Mouse (Mus musculus) retina, postnatal 1 day (tissue): ENCODE results near the gene Foxf1.

Experiments
- DNase-seq: peaks from one replicate; pipeline ENCODE4 v3.0.0-alpha.2; 2012

Foxf1 gene

DNA sequence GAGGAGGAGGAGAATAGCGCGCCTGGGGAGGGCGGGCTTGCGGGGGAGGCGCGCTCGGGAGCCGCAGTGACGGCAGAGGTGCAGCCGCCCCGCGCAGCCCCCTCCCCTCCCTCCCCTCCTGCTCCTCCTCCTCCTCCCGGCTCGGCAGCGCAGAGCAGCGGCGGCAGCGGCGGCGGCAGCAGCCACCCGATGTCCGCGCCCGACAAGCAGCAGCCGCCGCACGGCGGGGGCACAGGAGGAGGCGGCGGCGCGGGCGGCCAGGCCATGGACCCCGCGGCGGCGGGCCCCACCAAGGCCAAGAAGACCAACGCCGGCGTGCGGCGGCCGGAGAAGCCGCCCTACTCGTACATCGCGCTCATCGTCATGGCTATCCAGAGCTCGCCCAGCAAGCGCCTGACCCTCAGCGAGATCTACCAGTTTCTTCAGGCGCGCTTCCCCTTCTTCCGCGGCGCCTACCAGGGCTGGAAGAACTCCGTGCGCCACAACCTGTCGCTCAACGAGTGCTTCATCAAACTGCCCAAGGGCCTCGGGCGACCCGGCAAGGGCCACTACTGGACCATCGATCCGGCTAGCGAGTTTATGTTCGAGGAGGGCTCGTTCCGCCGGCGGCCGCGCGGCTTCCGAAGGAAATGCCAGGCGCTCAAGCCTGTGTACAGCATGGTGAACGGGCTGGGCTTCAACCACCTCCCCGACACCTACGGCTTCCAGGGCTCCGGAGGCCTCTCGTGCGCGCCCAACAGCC is at the start of gene Foxf1:
Gene Foxf1, plus strand, starts transcription at position 177 of the 742 bp plus-strand sequence.
- peak; percentile 68 for DNase-seq

DNA sequence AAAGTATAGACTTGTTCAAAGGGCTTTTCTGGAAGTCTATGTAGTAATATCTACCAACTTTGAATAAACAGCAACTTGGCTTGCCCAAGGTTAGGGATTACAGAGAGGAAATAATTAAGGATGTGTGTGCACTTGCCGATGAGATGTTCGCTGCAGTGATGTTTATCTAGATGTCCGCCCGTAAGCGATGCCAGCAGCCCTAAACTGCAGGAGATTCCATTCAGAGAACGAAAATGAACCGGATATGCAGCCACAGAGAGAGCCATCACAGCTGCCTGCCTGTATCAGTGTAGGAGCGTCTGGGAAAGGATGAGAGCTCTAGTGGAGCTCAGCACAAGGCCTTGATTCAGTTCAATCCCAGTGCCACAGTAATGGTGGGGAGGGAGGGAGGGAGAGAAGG is 48.6 kb upstream of the Foxf1 start:
- DNase-seq: no peak

DNA sequence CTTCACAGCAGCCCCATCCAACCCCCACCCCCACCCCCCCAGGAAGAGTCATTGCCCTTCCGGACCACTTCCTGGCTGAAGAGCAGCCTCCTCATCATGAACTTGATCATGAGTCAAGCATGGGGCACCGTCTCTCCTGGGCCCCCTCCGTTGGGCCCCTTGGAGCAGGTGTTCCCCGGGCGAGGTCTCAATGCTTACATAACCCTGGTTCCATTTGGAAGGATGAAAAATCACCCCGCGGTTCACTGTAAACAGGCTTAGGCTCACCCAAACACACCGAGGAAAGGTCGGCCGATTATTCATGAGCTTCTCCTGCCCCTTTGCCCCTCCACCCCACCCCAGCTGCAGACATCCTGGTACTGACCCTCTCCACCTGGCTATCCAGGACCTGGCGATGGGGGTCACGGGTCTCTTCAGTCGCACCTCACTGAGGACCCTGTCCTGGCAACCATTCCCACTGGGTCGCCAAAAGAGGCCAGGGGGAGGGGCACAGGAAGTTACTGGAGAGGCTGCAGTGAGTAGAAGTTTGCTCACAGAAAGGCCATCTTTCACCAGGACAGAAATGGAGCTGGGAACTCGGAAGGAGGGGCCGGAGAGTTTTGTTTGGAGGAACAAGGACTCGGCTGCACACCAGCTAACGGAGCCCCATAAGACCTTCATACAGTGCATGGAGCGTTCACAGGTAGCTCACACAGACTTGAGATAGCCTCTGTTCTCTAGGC is 40.3 kb upstream of the Foxf1 start:
- DNase-seq: no peak

DNA sequence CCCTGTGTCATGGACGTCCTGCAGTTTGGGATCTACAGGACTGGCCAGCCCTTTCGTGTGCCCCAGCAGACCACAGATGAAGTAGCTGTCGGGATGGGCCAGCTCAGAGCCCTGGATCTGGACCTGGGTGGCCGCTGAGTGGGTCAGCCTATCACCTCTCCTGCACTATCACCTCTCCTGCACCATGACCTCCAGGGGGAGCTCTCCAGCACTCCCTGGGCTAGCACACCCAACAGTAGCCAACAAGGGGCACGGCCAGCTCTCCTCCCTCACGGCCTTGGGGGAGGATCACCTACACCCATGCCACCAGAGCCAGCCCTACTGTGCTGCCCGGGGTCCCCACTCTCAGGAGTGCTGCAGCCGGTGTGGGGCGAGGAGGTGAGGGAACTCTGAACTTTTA is 36.7 kb upstream of the Foxf1 start:
- DNase-seq: no peak

DNA sequence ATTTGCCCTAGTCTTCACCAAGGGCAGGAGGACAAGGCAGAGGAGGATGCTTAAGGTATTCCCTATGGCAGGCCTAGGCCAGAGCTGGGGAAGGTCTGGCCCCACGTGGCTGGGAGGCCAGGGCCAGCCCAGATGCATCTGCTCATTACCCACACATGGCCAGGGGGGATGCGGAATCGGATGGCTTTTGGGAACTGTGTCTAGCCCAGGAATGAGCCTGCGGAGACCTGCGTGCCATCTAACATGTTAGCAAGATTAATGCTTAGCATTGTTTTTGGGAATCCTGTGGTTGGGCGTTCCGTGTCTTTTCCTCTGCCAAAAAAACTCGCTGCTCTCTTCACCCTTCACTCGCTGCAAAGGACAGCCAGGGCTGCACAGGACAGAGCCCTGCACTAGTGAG is 26.1 kb upstream of the Foxf1 start:
- DNase-seq: no peak

DNA sequence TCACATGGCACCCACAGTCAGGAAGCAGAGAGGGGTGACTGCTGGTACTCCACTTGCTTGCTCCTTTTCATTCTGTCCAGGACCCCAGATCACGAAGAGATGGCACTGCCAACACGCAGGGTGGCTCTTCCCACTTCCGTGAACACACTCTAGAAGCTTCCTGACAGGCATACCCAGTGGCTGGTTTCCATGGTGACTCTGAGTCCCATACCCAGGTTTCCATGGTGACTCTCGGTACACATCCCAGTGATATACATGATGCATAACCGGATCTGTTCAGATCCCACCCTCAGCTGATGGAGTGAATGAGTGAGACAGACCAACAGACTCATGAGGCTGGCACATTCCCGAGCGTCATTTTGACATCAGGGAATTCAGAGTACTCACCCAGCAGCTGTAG is 25.1 kb upstream of the Foxf1 start:
- no peak for DNase-seq

DNA sequence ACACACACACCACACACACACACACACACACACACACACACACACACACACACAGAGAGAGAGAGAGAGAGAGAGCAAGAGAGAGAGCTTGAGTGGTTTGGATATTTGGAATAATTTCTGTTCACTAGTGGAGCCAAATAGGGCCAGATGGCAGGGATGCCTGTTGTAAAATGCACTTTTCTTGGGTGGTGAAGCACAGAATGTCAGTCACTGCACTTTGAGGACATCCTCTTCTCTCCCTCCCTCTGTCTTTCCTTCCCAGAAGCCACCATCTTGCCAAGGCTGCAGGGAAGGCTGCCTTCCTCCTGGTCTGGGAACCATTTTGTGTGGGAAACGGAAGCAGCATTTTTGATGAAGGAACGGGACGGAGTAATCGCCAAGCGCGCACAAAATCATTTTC is 21.7 kb upstream of the Foxf1 start:
- DNase-seq: no peak

DNA sequence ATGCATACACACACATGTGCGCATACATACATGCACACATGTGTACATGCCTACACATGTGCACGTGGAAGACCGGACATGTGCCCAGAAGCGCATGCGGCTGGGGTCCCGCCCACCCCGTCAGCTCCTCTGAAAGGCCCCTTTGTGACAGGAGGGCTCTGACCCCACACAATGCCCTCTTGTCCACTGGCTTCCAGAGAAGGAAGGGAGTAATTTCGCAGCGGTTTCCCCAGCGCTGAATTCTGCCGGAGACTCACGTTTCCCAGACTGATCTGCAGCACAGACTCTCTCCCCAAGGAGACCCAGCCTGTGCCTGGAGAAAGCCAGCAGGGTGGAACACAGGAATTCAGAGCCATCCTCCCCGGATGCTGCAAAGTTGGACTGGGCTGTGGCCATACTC is 20.5 kb upstream of the Foxf1 start:
- peak; percentile 79 for DNase-seq

DNA sequence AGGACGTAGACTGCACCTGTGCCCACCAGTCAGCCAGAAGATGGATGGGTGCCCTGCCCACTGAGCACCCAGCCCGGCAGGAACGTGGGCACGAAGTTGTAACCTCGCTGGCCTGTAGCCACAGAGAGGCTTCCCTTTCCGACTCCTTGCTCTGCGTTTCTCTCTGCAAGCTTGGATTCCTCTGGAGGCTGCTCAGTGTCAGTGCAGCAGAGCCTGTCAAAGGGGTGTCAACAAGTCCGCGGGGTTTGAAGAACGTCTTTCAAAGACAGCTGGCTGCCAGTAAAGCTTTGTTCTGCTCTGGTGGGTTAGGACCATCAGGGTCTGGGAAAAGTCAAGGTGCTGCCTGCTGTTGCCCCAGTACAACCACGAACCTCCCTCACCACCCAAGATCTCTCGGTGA is 12.7 kb upstream of the Foxf1 start:
- DNase-seq: peak; percentile 71

DNA sequence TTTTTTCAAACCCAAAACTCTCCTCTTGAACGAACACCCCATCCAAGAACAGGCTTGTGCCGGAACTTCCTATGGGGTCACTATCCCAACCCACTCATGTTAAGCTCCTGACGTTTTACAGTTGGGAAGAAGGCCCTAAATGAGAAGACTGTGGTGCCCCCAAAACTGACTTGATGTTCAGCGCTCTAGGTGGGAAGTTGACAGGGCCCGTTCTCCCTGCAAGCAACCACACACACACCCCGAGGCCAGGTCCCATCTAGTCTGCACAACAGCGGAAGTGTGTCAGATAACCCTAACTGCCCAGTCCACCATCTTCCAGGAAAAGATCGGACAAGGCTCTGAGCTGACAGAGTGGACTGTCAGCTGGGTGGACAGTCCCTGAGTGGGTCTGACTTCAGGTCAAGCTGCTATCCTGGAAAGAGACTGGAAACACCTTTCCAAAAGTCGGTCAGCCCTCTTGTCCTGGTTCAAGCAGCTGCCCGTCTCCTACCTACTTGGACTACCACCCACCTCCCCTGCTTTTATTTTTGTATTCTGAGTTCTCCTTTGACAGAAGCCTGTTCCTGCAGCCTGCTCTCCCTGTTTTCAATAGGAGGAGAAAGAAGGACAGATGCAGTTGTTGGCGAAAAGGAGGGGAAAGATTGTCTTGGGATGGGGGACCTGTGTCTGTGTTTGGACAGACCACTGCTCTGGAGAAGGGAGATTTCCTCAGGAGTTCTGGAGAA is 11.6 kb upstream of the Foxf1 start:
- no peak for DNase-seq

DNA sequence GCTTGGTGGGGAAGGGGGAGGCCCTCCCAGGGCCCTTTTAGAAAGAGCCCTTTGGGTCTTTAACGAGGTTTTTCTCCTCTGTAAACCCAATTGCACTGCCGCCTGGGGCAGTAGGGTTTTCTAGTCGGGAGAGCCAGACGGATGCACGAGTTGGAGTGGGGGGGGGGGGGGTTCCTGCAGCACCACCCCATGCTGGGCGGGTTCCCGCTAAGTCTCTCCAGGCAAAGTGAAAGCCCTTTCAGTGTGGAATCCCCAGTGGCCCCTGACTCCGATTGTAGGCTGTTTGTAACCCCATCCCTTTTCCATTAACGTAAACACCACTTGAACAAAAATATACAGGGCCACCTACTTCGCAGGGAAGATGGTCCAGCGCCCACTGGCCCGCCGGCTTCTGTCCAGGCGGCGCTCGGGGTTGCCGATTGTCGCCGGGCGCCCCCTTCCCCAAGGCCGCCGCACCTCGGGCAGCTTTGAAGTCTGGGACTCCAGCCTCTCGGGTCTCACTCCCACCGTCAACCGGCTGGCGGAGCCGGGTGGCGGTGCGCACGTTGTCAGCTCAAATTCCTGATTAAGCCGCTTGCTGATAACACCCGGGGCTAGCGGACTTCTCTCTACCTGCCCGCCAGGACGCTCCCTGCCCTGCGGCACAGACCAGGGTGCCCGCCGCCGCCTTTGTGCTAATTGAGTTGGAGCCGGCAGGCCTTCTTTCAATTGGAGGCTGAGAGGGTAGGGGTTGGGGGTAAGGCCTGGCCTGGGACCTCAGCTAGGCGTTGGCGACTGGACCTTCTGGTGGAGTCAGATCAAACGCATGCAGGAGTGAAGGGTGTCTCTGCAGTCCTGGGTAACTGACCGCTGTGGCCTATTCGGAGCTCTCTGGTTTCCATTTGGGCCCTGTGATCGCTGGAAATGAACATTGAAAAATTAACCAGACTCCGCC is 10.7 kb upstream of the Foxf1 start:
- DNase-seq: no peak

DNA sequence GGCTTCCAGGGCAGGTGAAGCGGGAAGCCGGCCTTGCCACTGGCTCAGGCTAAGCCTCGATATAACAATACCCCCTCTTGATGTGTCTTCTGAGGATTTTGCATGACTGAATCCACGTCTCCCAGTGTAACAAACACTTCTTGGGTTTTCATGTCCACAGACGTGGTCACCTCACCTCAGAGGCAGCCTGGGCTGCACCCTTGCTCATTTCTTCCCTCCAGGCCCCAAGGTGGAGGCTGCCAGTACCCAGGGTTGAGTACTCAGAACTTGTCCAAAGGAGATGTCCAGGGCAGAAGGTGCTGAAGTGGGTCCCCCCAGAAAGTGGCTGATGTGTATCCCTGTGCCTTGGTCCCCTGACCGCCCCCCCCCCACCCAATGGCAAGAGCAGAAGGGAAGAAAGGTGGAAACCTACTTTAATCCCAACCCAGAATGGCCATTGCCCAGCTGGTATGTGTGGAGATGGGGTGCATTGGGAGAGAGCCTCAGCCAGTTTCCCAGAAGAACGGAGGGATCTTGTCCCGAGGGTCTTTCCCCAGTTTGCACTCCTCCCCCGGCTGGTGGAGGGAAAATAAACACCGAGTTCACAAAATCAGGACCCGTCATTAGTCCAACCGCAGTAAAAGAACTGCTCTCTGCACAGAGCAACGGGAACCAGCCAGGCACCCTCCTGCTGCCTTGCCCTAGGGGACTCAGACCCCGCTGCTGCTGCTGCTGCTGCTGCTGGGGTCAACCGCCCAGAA is 9.9 kb upstream of the Foxf1 start:
- no peak for DNase-seq

DNA sequence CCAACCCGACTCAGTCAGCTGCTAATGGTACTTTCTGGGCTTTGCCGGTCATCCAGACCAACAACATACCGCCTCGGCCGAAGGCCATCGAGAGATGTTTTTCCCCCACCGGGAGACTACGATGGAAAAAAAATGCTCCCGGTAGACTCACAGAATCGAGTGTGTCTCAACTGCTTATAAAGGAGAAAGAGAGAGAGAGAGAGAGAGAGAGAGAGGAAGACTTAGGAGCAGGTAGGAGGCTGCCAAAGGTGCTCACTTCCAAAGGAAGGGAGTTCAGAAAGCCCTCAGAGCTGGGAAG is 9.4 kb upstream of the Foxf1 start:
- DNase-seq: no peak

DNA sequence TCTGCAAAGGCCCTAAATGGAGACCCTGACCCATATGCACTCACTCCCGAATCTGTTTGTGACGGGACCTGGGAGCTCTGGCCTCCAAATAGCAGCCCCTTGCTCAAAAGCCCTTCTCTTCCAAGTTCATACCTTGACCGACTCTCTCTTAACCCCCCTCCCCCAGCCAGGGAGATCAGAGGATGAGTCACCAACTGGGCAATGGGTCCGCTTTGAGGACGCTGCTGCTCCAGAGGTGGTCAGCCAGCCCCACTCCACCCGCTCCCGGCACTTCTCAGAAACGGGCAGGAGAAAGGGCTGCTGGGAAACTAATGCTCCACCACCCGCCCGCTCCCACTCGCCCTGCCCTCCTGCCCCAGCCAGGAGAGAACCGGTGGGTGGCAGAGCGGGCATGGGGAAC is 8.2 kb upstream of the Foxf1 start:
- no peak for DNase-seq

DNA sequence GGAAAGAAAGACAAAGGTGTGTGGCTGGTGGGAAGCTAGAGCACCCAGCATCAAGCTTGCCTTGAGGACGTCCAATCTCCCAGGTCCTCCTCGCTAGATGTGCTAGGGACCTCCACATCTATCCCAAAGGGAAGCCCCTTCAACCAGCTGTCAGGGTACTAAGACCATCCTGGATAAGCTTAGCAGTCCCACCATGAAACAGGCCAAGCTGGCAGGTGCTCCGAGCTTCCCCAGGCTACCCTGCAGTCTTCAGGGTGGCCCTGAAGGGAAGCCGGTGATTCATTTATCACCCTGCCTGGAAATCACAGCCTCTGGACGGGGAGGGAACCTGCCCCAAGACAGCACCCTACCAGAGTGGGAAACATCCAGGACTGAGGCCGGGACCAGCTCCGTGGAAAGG is 7.6 kb upstream of the Foxf1 start:
- no peak for DNase-seq

DNA sequence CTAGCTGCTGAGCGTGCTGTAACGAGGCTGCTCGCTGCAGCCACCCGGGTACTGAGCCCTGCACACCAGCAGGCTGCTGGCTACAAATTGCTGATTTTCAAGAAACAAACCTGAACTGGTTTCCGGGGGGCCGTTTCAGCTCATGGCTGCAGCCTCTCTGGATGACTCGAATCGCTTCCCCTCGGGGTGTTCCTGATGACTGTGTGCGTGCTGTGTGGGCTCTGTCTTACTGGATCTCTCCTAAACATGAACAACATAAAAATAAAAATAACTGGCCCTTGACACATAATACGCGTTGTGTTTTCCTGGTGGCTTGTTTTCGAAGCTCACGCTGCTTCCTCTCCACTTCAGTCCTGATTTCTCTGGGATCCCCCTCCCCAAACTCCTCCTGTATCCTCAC is 5.5 kb upstream of the Foxf1 start:
- DNase-seq: no peak

DNA sequence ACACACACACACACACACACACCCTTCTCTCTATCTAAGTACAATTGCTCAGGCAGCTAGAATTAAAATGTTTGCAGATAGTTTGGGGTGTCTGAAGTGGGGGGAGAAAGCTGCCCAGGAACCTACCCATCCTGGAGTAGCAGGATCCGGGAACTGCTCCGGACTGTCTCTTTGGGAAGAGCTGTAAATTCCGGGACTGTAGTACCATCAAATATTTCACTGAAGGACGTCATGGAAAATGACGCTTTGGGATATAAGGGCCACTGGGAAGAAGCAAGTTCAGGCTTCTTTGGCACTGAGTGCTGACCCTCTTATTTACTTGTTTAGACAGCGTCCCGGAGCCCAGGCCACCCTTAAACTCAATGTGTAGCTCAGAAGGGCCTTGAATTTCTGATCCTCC is 5.0 kb upstream of the Foxf1 start:
- no peak for DNase-seq

DNA sequence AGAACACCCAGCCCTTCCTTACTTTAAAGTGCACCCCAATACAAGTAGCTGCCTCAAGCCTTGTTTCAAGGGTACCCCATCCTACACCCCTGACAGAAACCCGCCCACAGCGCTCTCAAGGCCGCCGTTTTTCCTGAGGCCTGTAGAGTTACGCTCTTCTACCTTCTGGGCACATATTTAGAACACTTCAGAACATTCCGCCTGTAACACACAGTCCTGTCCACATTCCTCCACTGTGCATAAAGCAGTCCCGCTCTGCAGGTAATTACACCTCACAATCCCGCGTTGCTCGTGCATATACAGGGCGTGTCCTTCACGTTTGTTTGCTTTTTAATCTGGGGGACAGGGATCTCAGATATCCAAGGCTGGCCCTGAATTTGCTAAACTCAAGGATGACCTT is 4.2 kb upstream of the Foxf1 start:
- no peak for DNase-seq

DNA sequence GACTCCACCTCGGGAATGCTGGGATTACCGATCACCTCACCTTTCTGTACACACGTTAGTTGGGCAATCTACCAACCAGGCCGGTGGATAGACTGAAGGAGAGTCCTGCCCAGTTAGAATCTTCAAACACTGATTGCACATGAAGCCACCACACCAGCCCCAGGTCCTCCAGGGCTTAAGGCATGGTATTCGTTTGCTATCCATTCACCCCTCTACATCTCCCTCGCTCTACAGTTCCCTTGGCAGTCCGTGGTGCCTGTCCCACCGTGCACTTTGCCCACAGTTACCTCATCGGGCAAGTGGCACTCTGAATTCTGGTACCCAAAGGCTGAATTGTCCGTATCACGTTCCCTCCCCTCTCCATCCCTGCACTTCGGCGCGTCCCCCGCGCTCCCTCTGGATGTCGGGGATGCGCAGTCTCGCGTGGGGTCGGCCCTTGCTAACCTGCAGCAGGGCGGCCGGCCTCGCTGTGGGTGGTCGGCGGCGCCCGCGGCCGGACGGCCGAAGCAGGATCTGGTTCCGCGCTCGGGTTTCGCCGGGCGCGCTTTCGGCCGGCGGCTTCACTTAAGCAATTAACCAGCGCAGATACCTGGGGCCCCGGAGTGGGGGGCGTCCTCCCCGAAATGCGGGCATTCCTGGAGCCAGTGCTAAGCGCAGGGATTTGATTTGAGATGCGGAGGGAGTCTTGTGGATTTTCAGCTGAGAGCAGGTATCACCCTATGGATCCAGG is 3.7 kb upstream of the Foxf1 start:
- DNase-seq: no peak

DNA sequence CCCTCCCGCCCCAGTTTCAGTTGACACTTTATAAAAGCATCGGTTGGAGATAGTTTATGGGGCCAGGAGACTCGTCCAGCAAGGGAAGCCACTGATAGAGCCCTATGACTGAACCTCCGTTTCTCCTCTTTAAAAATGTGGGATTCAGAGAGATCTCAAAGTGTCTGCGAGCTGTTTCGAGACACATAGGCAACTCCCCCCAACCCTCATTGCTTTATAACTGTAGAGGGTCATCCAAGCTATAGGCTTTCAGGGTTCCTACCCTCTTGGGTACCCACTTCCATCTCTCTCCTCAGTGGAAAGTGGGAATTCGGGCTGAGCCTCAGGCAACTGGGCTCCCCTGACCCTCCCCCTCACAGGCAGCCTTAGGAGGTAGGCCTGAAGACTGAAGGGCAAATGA is 2.8 kb upstream of the Foxf1 start:
- DNase-seq: no peak

DNA sequence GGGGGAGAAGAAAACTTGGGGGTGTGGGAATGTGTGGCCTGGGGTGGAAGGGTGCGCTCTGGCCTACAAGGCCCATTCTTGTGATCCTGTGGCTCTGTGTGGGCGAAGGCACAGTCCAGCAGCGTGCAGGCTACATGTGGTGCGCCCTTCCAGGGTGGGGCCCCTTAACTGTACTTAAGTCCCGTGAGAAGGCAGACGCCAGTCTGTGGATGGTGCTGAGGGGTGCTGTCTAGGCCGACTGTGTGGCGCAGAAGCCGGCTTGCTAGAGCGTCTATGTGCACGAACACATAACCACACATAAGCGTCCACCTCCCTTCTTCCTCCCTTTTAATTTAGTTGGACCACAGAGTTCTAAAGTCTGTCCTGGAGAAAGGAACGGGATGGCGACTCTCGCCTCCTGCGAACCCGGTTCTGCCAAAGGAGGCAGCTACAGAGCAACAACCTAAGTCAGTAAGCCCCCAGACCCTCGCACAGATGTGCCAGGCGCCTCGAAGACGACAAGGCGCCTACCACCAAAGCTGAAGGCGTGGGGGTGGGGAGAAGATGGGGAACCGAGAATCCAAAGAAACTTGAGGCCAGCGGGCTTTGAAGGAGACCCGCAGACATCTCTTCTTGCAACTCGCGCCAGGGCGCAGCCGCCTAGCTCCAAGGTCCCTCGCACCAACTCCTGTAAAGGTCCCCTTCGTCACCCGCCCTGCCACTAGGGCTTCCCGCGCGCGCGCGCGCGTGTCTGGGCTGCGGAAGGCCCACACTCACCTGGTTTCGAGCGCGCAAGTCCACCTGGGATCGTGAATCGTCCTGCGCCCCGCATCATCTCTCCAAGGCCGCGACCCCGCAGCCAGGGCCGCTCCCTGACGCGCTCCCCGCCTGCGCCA is 1.7 kb upstream of the Foxf1 start:
- no peak for DNase-seq
